Mouse (Mus musculus) layer of hippocampus, postnatal 14 days (tissue): ENCODE data around the gene Cfap65. TPM values are rescaled to one million over a fixed set of nuclear protein-coding genes. Genes with fewer than 3 reads are reported as not detected.
A peak's percentile ranks its signal among the peaks of the same experiment; 100 is the strongest.

Experiments used
- DNase-seq, 2 experiments: peaks; one replicate each; pipeline ENCODE4 v3.0.0; 2021 to 2022; ENCODE audit warnings: low spot score in 2 of 2, mixed read lengths in 1 of 2
- total RNA-seq, 2 experiments: library from RNA; stranded (reverse); gene quantifications; 2 replicates each; pipeline ENCODE4 v1.2.3; 2021

Gene Cfap65
- total RNA-seq, 2 experiments from 2014 or later = 1.6 to 3.8 TPM

DNA sequence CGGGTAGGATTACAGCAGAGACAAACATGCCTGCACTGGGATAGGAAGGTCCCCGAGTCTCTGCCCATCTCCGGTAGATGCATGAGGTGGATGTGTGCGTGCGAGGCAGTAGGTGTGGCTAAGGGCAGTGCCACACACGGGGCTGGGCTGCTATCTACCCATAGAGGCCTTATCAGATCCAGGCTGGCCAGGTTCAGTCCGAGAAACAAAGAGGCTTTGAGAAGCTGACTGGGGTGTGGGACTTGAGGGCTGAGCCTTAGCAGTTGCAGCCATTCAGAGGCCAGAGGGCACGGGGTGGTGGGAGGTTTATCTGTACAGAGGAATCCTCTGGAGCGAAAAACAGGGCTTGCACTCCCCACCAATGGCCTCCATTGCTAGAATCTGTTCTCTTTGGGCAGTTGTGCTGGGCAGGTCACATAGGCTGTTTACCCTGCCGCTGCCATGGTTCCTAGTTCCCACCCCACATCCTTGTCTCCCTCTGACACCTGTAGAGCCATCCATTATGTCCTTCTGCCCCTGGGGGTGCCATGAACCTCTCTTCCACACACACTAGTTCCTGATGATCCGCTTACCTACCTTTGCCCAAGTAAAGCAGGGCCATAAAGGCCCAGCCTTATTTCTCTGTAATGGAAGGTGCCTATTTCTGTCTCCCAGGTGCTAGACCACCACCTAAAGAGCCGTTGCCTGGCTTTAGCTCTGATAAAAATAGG is 6.4 kb upstream of the Cfap65 start:
- no peak for DNase-seq

DNA sequence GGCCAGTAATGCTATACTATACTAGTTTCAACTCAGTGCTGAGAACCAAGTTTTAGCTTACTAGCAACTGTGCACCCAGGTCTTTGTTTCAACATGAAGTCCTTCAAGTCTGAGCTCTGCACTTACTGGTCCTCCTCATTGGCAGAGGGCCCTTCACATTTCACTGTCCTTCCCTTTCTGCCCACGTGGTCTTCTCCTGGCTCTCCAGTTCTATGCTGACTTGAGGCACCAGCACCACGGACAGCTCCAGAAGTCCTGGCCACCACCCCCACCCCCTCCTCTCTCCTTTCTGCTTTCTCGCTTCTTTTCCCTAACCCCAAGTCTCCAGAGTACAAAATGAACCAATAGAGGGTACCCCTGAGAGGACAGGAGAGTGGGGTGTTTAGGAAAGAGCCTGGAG is 4.4 kb upstream of the Cfap65 start:
- no peak for DNase-seq

DNA sequence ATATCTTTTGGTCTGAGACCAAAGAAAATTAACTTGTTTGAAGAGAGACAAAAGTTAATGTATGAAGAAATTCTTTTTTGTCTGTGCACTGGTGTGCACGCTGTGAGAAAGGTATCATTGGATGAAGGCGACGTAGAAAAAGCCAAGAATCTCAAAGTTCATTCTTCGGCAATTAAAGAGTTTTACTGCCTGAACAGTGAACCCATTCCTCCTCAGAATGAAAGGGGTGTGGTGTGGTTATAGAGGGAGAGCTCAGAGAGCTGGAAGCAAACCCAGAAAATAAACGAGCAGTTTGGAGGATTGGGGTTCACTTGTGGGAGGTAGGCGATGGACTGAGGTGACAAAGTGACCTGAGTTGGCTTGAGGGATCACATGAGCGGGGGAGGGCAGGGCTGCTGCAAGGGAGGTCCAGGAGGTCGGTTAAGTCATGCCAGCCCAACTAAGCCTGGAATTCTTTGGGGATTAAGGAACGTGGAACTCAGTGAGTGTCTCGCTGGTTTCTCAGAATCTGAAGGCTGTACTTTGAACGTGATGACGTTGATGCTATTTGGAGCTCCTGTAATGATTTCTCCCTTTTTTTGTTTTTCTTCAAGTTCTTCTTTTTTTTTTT is 927 bp upstream of the Cfap65 start:
- DNase-seq = no peak

DNA sequence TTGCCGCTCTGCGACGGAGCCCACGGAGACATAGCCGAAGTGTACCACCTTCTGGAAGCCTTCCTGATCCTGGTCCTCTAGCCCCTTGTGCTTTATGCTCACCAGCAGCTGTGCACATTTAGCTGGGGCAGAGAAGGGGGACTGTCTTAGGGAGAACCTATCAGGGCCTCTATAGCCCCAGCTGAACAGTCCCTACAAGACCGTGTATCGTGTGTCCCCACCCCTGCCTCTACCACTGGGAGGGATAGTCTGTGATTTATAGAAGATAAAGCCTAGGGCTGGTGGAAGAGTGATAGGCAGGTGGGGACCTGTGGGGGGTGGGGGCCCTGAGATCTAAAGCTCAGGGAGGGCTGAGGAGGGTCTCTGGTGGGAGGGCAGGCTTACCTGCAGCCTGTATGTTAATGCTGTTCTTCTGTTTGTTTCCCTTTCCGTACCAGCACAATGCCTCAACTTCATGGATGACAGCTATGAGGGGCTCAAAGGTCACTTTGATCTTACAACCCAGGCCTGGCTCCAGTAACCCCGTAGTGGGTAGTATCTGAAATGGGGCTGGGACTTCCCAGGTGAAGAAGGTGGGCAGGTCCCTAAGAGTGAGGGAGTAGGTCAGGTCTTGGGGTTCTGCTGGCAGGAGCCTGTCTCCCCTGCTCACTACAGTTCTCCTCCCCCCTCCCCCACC is 7.6 kb downstream of the Cfap65 start:
- no peak for DNase-seq

DNA sequence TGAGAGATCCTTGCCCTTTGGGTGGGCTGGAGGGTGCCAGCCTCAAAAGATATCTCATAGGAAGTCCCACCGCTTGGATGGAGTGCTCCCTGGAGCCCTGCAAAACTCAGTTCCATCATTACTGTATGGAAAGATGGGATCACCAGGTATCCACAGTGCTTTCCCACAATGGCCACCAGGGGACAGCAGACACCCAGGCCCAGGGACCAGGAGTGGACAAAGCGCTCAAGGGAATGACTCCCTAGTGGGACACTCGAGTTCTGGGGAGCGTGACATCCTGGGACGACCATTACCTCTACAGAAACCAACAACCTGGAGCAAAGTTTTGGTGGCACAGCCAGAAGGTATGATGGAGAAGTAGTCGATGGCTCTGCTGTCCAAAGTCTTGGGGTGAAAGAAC is 8.7 kb downstream of the Cfap65 start:
- peak in 1 of 2 experiments; percentile 16 for DNase-seq

DNA sequence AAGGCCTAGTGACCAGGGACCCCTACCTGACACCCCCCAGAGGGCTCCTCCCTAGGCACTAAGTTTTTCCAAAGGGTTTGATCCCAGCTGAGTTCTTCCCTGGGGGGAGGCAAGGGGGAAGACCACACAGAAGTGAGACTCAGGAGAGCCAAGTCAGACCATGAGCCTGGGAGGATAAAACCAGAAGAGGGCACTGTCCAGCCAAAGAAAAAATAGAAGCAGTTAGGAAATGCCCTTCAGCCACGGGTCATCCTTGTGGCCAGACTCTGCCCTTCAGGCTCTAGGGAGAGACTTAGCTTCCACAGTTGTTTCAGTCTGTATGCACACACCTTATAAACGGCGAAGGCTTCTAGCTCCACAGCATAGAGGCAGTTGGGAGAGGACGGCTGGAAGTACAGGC is 10.9 kb downstream of the Cfap65 start:
- no peak for DNase-seq

DNA sequence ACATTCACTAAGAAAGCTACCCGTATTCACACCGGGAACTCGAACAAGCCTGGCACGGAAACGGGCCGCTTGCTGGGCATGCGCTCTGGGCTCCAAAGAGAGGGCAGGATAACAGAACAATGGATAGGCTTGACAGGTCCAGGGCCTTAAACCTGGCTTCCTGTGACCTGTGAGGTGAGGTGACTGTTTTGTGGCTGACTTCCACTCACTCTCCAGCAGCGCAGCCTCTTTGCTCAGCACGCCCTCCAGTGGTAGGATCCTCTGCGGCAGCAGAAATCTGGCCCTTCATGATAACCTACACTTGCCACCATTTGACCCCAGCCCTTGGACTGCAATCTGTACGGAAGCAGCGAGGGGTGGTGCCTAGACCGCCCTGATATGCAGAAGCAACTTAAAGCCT is 19.7 kb downstream of the Cfap65 start:
- DNase-seq = no peak

DNA sequence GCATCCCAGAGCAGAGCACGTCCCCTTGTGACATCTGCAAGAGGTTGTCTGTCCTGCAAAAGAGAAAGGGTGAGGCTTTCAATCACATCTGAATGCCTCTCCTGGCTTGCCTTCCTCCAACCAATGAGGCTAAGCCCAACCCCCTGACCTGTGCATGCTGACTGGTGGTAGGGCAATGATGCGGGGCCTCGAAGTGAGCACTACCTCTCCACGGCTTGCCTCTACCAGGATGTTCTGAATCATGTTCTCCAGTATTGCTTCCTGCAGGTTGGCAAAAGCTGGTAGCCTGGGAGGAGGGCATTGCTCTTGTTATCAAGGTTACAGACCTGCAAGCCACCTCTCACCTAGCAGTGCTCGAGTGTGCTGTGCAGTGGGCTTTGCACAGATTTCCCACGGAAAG is 33.2 kb downstream of the Cfap65 start:
- no peak for DNase-seq

DNA sequence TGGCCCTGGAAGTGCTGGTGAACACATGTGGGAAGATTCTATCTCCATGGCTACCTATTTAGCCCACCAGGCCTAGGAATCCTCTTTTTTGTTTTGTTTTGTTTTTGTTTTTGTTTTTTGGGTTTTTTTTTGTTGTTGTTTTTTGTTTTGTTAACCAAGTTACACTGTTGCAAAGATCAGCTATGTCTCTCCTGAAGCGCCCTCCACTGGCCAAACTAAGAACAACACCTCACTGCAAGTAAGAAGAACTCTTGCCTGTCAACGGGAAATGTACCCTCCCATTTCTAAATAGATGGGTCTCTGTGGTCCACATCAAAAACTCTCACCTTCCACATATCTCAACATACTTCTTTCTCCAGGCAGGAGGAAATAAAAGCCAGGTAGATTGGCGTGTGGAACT is 33.7 kb downstream of the Cfap65 start:
- DNase-seq = peak in 1 of 2 experiments; percentile 64

DNA sequence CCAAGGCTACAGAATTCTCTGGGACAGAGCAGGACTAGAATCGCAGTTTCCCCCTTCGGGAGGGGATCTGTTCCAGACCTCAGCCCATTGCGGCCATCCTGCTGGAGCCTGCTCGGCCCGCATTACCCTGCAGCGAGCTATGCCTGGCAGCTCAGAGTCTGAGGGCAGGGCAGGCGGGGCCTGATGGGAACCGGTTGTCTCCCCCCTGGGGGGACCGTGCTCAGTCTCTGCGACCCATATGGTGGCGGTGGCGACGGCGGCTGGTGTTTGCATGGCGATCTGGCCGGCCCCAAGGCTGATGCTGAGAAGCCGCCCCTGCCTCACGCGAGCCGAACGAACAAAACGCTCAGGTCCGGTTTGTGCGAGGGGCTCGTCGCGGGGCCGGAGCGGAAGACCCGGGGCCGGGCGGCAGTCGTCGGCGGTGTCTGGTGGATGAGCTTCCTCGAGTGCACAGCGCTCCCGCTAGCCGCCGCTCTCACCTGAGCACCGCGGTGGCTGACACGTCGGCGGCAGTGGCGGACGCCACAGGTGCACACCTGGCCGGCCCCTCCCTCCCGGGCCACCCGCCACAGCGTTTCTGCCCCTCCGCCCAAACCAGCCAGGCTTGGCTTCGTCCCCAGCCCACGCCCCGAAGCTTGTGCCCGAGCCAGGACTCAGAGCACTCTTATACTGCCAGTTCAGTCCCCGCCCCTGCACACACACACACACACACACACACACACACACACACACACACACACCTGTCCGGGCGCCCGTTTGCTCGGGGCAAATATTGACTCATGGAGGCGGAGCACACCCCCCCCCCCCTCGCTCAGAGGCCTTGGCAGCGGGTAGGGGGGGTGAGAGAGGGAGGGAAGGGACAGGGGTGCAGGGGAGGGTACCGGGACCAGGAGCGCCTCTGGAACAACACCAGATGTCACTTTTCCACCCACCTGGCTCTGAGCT is 34.8 kb downstream of the Cfap65 start:
- DNase-seq = no peak

DNA sequence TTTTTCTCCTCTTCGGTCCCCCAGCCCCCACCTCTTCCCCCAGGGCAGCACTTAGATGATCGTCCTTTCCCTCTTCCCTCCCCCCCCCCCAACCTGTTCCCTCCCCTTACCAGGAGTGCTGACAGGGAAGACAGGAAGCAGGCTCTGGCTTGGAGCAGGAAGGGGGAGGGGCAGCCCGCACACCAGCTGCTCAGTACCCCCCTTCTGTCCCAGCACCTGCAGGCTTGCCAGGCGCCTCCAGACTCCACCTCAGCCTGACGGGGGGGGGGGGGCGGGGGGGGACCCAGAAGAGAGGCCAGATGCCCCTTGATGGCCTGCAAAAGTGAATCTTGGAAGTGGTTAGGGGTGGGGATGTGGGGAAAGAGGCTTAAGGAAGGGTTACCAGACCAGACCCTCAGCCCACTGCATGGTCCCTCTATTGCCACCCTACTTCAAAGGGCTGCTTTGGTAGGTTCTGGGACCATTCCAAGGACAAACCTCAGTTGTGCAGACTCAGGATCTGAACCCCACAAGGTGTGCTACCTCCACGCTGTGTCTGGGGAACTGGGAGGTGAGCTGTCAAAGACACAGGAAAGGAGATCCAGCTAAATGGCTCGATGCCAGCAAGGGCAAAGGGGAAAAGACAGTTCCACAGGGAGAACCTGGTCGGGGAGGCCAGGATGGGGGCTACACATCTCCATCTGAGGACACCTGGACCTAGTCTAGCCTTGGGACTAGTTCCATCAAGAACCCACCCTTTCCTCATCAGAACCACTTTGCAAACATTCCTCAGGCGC is 36.6 kb downstream of the Cfap65 start:
- no peak for DNase-seq

DNA sequence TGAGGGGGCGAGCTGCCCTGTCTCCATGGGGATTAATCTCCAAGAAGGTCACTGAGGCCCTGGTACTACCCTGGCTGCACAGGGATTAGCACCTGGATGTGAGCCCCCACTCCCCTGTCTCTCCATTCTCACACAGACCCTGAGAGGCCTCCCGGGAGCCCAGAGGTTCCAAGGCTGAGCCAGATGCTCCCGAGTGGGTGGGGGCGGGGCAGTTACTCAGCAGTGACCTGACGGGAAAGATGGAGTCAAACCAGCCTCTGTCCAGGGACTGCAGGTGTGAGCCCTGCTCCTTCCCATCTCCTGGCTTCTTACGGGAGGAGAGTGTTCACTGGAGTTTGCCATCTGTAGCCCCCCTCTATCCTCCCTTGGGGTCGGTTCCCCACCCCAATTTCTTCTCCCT is 37.4 kb downstream of the Cfap65 start:
- no peak for DNase-seq

DNA sequence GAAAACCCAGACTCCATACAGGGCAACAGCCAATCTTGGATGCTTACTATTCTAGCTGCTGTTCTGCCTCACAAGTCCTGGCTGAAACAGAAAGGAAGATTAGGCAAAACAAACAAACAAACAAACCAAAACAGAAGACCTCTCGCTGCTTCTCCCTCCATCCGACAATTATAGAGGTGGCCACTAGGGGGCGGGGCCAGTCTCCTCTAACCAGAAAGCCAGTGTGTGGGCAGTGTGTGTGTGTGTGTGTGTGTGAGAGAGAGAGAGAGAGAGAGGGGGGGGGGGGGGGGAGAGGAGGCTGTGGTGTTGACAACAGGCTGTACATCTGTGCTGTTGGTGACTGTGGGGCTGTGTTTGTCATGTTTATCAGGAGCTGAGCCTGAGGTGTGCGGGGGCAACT is 40.4 kb downstream of the Cfap65 start:
- DNase-seq = peak; percentile 43 to 51

DNA sequence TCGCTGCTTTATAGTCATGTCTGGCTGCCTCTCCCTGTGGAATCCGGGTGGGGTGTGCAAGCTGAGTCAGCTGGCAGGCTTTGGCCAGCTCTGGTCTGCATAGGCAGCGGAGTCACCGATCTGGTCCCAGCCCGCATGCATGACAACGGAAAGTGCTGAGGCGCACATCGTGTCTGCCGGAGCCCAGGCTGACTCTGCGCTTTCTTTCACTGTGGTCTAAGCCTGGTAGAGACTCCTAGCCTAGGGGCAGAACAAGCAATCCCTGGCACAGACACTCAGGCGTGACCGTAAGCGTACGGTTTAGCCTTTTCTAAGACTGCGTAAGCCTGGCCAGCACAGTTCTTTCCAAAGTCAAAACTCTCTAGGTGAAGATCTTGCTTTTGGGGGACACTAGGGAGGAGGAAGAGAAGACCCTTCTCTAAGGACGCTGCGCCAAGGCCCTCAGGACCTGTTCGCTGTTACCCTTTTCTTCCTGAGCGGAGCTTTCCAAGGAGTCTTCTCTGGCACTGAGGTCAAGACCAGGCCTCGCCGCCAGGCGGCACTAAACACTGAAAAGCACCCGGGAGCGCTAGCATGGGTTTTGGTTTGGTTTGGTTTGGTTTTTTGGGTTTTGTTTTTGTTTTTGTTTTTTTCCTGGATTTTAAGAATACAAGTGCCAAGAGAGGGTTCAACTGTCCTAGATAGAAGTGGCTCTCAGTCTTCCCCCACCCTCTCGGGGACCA is 42.1 kb downstream of the Cfap65 start, which contains the start of gene Cryba2:
Cryba2 (minus strand) TSS at position 10 of the 722 bp plus-strand sequence.
- no peak for DNase-seq

DNA sequence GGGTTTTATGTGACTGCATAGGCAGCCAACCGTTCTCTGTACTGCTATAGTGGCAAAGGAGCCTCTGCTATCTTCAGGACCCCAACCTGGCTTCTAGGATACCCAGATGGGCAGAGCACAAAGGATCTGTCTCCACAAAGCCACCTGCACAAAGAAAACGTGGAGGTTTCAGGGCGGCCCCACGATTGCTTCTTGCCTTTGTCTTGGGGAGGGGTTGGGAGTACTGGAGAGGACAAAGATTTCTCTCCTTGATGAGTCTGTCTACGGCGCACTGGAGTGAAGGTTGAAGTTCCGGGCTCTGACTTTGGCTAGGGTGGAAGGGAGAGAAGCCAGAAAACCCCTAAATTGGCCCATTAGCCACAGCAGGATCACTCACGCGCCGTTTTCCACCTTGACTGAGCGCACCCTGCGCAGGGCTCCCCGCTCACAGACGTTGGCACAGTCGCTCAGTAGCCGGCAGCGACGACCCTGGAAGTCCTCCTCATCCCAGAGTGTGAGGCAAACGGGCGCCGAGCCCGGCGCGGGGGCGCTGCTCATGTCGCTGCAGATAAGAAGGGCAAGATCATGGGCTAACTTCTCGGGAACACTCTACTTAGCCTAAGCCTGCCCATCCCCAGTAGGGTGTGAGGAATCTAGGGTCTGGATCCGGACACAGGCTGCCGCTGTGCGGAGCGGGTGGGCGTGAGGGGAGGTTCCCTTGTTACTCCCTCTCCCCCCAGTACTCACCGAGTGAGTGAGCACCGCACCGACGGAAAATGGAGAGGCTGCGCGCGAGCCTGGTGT is 42.9 kb downstream of the Cfap65 start:
- no peak for DNase-seq

DNA sequence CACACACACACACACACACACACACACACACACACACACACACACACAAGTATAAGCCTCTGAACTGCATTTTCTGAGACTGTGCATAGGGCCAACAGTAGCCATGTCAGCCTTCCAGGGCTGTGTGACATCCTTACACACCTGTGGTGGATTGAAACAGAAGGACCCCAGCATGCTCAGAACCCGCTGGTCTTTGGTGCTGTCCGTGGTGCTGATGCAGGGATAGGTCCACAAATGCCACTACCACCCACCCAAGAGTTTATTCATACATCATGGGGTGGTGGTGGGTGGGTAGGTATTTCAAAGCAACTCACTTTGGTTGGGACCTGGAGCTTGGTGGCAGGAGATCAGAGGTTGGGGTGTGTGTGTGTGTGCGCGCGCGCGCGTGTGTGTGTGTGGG is 43.9 kb downstream of the Cfap65 start:
- no peak for DNase-seq

DNA sequence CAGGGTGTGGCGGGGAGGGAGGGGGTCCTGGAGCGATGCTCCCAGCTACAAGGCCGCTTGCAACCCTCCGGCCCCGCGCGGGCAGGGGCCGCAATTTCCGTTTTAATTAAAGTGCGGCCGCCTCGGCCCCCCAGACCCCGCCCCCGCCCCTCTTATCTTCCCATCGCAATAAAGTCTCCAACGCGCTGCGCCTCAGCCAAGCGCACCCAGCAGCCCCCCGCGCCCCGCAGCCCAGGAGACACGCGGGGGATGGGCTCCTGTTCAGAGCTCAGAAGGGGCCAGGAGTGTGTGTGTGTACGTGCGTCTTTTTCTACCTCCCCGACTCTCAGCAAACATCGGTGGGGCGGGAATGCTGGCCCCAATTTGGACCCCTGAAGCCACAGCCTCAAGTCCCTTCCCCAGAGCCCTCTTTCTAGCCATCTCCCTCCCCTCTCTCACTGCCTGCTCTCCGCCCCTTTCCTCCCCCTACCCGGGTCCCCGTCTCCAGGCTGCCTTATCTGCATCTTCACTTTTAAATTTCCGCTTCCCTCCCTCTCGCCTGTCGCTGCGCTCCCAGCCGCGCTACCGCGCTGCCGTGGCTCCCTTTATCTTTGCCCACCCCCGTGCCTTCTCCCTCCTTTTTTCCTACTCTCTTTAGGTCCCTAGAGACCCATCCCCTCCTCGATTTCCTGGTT is 49.9 kb downstream of the Cfap65 start, which contains the start of gene Fev:
Fev (minus strand) TSS at position 51 of the 674 bp plus-strand sequence.
- no peak for DNase-seq
